In genomic region chr2:33232782-33233570, GRCm38 (mm10) we compare ENCODE assay signal across 17 mouse cellular contexts. TPM values are rescaled to one million over a fixed set of nuclear protein-coding genes. Genes with fewer than 3 reads are reported as not detected.
DNase-seq lines count a peak whose midpoint lies in the region; ATAC-seq lines count a peak whose summit lies in the region.
"Had no signal": no experiment of that assay in that cellular context is flagged by ENCODE, and none has a peak within 500 bp of the region (broad histone marks: within the 10 kb centered on the region; RNA-seq: fewer than 3 reads in every experiment).

No protein-coding gene starts in this region.

- H3K36me3 ChIP-seq in heart, embryonic 15.5 days = peaks cover 18% of the 10 kb centered on the region
- no peaks in the 10 kb centered on the region for H3K36me3 ChIP-seq in liver, embryonic 13.5 days
- peaks cover 5% of the 10 kb centered on the region; the same call in 1 of the 2 replicates for H3K36me3 ChIP-seq in kidney, embryonic 16.5 days (ENCODE audit: insufficient read depth, low read length)
- H3K36me3 ChIP-seq: G1E; neural tube, embryonic 15.5 days had no signal

- WGBS in heart, embryonic 15.5 days = 75% methylated on average over 6 of the region's 6 CpGs
- 55% methylated on average over 6 of the region's 6 CpGs for WGBS in liver, embryonic 13.5 days (ENCODE audit: insufficient replicate concordance)
- WGBS in kidney, embryonic 16.5 days = 69% methylated on average over 6 of the region's 6 CpGs

- H3K4me1 ChIP-seq in heart, embryonic 15.5 days (replicated peaks) = peaks cover 42% of the 10 kb centered on the region
- no peaks in the 10 kb centered on the region for H3K4me1 ChIP-seq in liver, embryonic 13.5 days (replicated peaks)
- H3K4me1 ChIP-seq in kidney, embryonic 16.5 days (ENCODE audit: insufficient read depth, low read length) = peaks cover 22% of the 10 kb centered on the region; the same call in 1 of the 2 replicates

- no peak overlapping the region for H3K9ac ChIP-seq in heart, embryonic 15.5 days
- no peak overlapping the region for H3K9ac ChIP-seq in liver, embryonic 13.5 days
- H3K9ac ChIP-seq in kidney, embryonic 16.5 days (replicated peaks; ENCODE audit: low read length) = no peak overlapping the region
- H3K9ac ChIP-seq: forebrain, postnatal 0 days; limb, embryonic 15.5 days; neural tube, embryonic 15.5 days had no signal

- no peak overlapping the region for H3K4me2 ChIP-seq in heart, embryonic 15.5 days
- H3K4me2 ChIP-seq in liver, embryonic 13.5 days = no peak overlapping the region
- no peak overlapping the region for H3K4me2 ChIP-seq in kidney, embryonic 16.5 days (replicated peaks; ENCODE audit: low read depth, low read length)
- H3K4me2 ChIP-seq: limb, embryonic 15.5 days; neural tube, embryonic 15.5 days had no signal

- peak overlapping the region; percentile 60; the same call in 1 of the 2 replicates for H3K27ac ChIP-seq in heart, embryonic 15.5 days
- no peak overlapping the region for H3K27ac ChIP-seq in liver, embryonic 13.5 days
- peak overlapping the region; percentile 39; the same call in 1 of the 2 replicates for H3K27ac ChIP-seq in kidney, embryonic 16.5 days (ENCODE audit: low read length)
- H3K27ac ChIP-seq: limb, embryonic 15.5 days; neural tube, embryonic 15.5 days; stomach, postnatal 0 days had no signal

- no peaks in the 10 kb centered on the region for H3K27me3 ChIP-seq in heart, embryonic 15.5 days
- H3K27me3 ChIP-seq in liver, embryonic 13.5 days = no peaks in the 10 kb centered on the region
- H3K27me3 ChIP-seq in kidney, embryonic 16.5 days (ENCODE audit: insufficient read depth, low read length) = no peaks in the 10 kb centered on the region
- H3K27me3 ChIP-seq: limb, embryonic 15.5 days; neural tube, embryonic 15.5 days had no signal

- H3K9me3 ChIP-seq in heart, embryonic 15.5 days (replicated peaks) = no peaks in the 10 kb centered on the region
- H3K9me3 ChIP-seq in liver, embryonic 13.5 days (replicated peaks) = no peaks in the 10 kb centered on the region
- no peaks in the 10 kb centered on the region for H3K9me3 ChIP-seq in kidney, embryonic 16.5 days (ENCODE audit: low read length)
- H3K9me3 ChIP-seq: G1E; limb, embryonic 15.5 days; neural tube, embryonic 15.5 days had no signal

- no peak overlapping the region for H3K4me3 ChIP-seq in heart, embryonic 15.5 days
- H3K4me3 ChIP-seq in liver, embryonic 13.5 days (replicated peaks) = no peak overlapping the region
- no peak overlapping the region for H3K4me3 ChIP-seq in kidney, embryonic 16.5 days (ENCODE audit: low read length)
- H3K4me3 ChIP-seq: limb, embryonic 15.5 days; myocyte; neural tube, embryonic 15.5 days had no signal

- DNase-seq in heart, adult 8-10 months (ENCODE audit: low spot score) = no peak
- DNase-seq in liver, embryonic 13.5 days = no peak
- no peak for DNase-seq in liver
- DNase-seq in cerebellum, postnatal 4 days (ENCODE audit: low spot score in 2 of 2) = no peak
- DNase-seq: cerebellum, adult 9-10 months; forebrain, postnatal 0 days; midbrain, embryonic 14.5 days; right cerebral cortex, postnatal 25 days had no signal

- no peak for ATAC-seq in heart, embryonic 15.5 days (replicated peaks; ENCODE audit: insufficient number of reproducible peaks, insufficient read depth, low FRiP score, low read depth)
- 0 out of 2 replicates have a peak, but pooled peaks have one; percentile 23 for ATAC-seq in liver, embryonic 13.5 days (ENCODE audit: low read depth)
- ATAC-seq in kidney, embryonic 16.5 days (ENCODE audit: low FRiP score, low TSS enrichment) = peak; percentile 78
- ATAC-seq in CD4-positive, CD25-positive, alpha-beta regulatory T cell, adult 4 months = no peak
- ATAC-seq: forebrain, postnatal 0 days; lung, postnatal 0 days had no signal

RNA-seq across cellular contexts. Expression of gene Angptl2, which starts 17.1 kb away (rescaled TPM):
- polyA plus RNA-seq in heart, embryonic 15.5 days (2015; fragmentation: Nextera tagmentation; extraction: Ambion mirVana) = 59.1 and 77.0 TPM in 2 replicates
- total RNA-seq in heart, adult 8-10 months (2022) = 10 to 100 TPM; 32.9 to 57.7 (median 53.5) TPM
- polyA plus RNA-seq in liver, embryonic 13.5 days (2015; fragmentation: Nextera tagmentation; extraction: Ambion mirVana) = 2.6 and 3.0 TPM in 2 replicates
- 46.2 and 46.5 TPM in 2 replicates for polyA plus RNA-seq in kidney, embryonic 16.5 days (2015; fragmentation: Nextera tagmentation; extraction: Ambion mirVana)
- 10 to 100 TPM in 1 of 2 experiments, 1 to 10 TPM in 1; 7.6 to 16.5 TPM for polyA plus RNA-seq in CD4-positive, CD25-positive, alpha-beta regulatory T cell, adult 4 months (2017; shearing (Covaris generic))
- polyA plus RNA-seq: G1E had no signal

Comparison
In these comparisons a context has a peak if more than half of its experiments do, and no peak if none do; other contexts are left out.
1. ATAC-seq: peak in liver, embryonic 13.5 days (single experiment) and kidney, embryonic 16.5 days (single experiment); none in heart, embryonic 15.5 days (single experiment) and CD4-positive, CD25-positive, alpha-beta regulatory T cell, adult 4 months (single experiment).